12 mouse cellular contexts compared by ENCODE assay signal in genomic region chr1:135542841-135543810, GRCm38 (mm10).
DNase-seq lines count a peak whose midpoint lies in the region; ATAC-seq and TF ChIP-seq lines count a peak whose summit lies in the region.
"Had no signal": no experiment of that assay in that cellular context is flagged by ENCODE, and none has a peak within 500 bp of the region (broad histone marks: within the 10 kb centered on the region; RNA-seq: fewer than 3 reads in every experiment).

No protein-coding gene starts in this region.

- peaks cover 43% of the 10 kb centered on the region for H3K4me1 ChIP-seq in hindbrain, embryonic 15.5 days (replicated peaks)
- H3K4me1 ChIP-seq in hindbrain, embryonic 13.5 days (replicated peaks), result peaks cover 37% of the 10 kb centered on the region
- peaks cover 13% of the 10 kb centered on the region; the same call in 1 of the 2 replicates for H3K4me1 ChIP-seq in neural tube, embryonic 14.5 days (ENCODE audit: control insufficient read depth, insufficient read depth, low read length)
- H3K4me1 ChIP-seq in heart, adult 2 months (ENCODE audit: control insufficient read depth, insufficient read depth, low read length), result peaks cover 15% of the 10 kb centered on the region
- peaks cover 40% of the 10 kb centered on the region for H3K4me1 ChIP-seq in limb, embryonic 12.5 days (replicated peaks)
- H3K4me1 ChIP-seq: liver, embryonic 13.5 days had no signal

- no peaks in the 10 kb centered on the region for H3K27me3 ChIP-seq in hindbrain, embryonic 15.5 days
- H3K27me3 ChIP-seq in hindbrain, embryonic 13.5 days, result no peaks in the 10 kb centered on the region
- H3K27me3 ChIP-seq in neural tube, embryonic 14.5 days (ENCODE audit: control insufficient read depth, insufficient read depth, low read length), result no peaks in the 10 kb centered on the region
- no peaks in the 10 kb centered on the region for H3K27me3 ChIP-seq in heart, adult 2 months (ENCODE audit: control insufficient read depth, insufficient read depth, low read length)
- no peaks in the 10 kb centered on the region for H3K27me3 ChIP-seq in limb, embryonic 12.5 days
- H3K27me3 ChIP-seq: forebrain, embryonic 13.5 days; liver, embryonic 13.5 days; neural tube, embryonic 12.5 days had no signal

- 0 out of 2 replicates have a peak overlapping the region, but pooled peaks have one; percentile 41 for H3K27ac ChIP-seq in hindbrain, embryonic 15.5 days (replicated peaks)
- no peak overlapping the region for H3K27ac ChIP-seq in hindbrain, embryonic 13.5 days
- H3K27ac ChIP-seq in neural tube, embryonic 14.5 days (ENCODE audit: low read depth, low read length), result no peak overlapping the region
- H3K27ac ChIP-seq in heart, adult 2 months, result peak overlapping the region; percentile 56
- no peak overlapping the region for H3K27ac ChIP-seq in limb, embryonic 12.5 days
- H3K27ac ChIP-seq: forebrain, embryonic 13.5 days; liver, embryonic 13.5 days; neural tube, embryonic 12.5 days had no signal

- 43% methylated on average over 12 of the region's 12 CpGs for WGBS in hindbrain, embryonic 15.5 days
- 53% methylated on average over 12 of the region's 12 CpGs for WGBS in hindbrain, embryonic 13.5 days
- 35% methylated on average over 12 of the region's 12 CpGs for WGBS in neural tube, embryonic 14.5 days
- WGBS in heart, adult 2 months, result 47% methylated on average over 12 of the region's 12 CpGs
- WGBS in limb, embryonic 12.5 days, result 36% methylated on average over 12 of the region's 12 CpGs

- no peak overlapping the region for H3K9ac ChIP-seq in hindbrain, embryonic 15.5 days
- no peak overlapping the region for H3K9ac ChIP-seq in hindbrain, embryonic 13.5 days
- 0 out of 2 replicates have a peak overlapping the region, but pooled peaks have one; percentile 2 for H3K9ac ChIP-seq in neural tube, embryonic 14.5 days (replicated peaks; ENCODE audit: low read depth, low read length)
- no peak overlapping the region for H3K9ac ChIP-seq in heart, adult 2 months (ENCODE audit: low read depth, low read length)
- 0 out of 2 replicates have a peak overlapping the region, but pooled peaks have one; percentile 9 for H3K9ac ChIP-seq in limb, embryonic 12.5 days (replicated peaks)
- H3K9ac ChIP-seq: forebrain, embryonic 13.5 days; liver, embryonic 13.5 days; neural tube, embryonic 12.5 days had no signal

- H3K79me2 ChIP-seq in heart, adult 2 months (replicated peaks; ENCODE audit: control insufficient read depth, insufficient read depth, low read length), result no peaks in the 10 kb centered on the region

- DNase-seq in neural tube, embryonic 10.5 days (ENCODE audit: extremely low spot score, low spot score), result no peak
- peak in 1 of 2 experiments; percentile 56 for DNase-seq in heart, adult 2 months
- no peak for DNase-seq in spleen, adult 12 weeks (ENCODE audit: low spot score)
- DNase-seq in frontal cortex, postnatal 10 days (ENCODE audit: low spot score in 2 of 2), result no peak
- DNase-seq: liver, embryonic 13.5 days; thymus, postnatal 14 days had no signal

- no peak overlapping the region for H3K4me3 ChIP-seq in hindbrain, embryonic 15.5 days
- no peak overlapping the region for H3K4me3 ChIP-seq in hindbrain, embryonic 13.5 days
- no peak overlapping the region for H3K4me3 ChIP-seq in neural tube, embryonic 14.5 days (ENCODE audit: low read depth, low read length)
- H3K4me3 ChIP-seq in heart, adult 2 months, result no peak overlapping the region
- no peak overlapping the region for H3K4me3 ChIP-seq in limb, embryonic 12.5 days (replicated peaks)
- H3K4me3 ChIP-seq: forebrain, embryonic 13.5 days; liver, embryonic 13.5 days; neural tube, embryonic 12.5 days had no signal

- no peak for TF ChIP-seq EP300 in heart, adult 2 months (IDR thresholded peaks at IDR 0.05; ENCODE audit: insufficient read depth, low read depth, low read length)

- no peak for ATAC-seq in hindbrain, embryonic 15.5 days (ENCODE audit: low FRiP score, low read depth)
- ATAC-seq in hindbrain, embryonic 13.5 days (ENCODE audit: low FRiP score), result no peak
- no peak for ATAC-seq in neural tube, embryonic 14.5 days (ENCODE audit: low read depth)
- ATAC-seq in limb, embryonic 12.5 days (ENCODE audit: insufficient number of reproducible peaks, insufficient read depth, low FRiP score, low TSS enrichment, low read depth), result no peak
- ATAC-seq: forebrain, embryonic 13.5 days had no signal

- H3K36me3 ChIP-seq in hindbrain, embryonic 15.5 days, result no peaks in the 10 kb centered on the region
- H3K36me3 ChIP-seq in hindbrain, embryonic 13.5 days, result no peaks in the 10 kb centered on the region
- H3K36me3 ChIP-seq in neural tube, embryonic 14.5 days (ENCODE audit: control insufficient read depth, insufficient read depth, low read length), result no peaks in the 10 kb centered on the region
- H3K36me3 ChIP-seq in heart, adult 2 months (ENCODE audit: control insufficient read depth, insufficient read depth, low read length), result no peaks in the 10 kb centered on the region
- no peaks in the 10 kb centered on the region for H3K36me3 ChIP-seq in limb, embryonic 12.5 days
- H3K36me3 ChIP-seq: liver, embryonic 13.5 days; neural tube, embryonic 12.5 days had no signal

- no peaks in the 10 kb centered on the region for H3K9me3 ChIP-seq in hindbrain, embryonic 15.5 days
- H3K9me3 ChIP-seq in hindbrain, embryonic 13.5 days, result no peaks in the 10 kb centered on the region
- no peaks in the 10 kb centered on the region for H3K9me3 ChIP-seq in neural tube, embryonic 14.5 days (ENCODE audit: control insufficient read depth, low read length)
- no peaks in the 10 kb centered on the region for H3K9me3 ChIP-seq in limb, embryonic 12.5 days
- H3K9me3 ChIP-seq: forebrain, embryonic 13.5 days; liver, embryonic 13.5 days; neural tube, embryonic 12.5 days had no signal

- intact Hi-C loops in heart, adult 2 months (cut with DNase I), result no loop called here

- no peak overlapping the region for H3K4me2 ChIP-seq in hindbrain, embryonic 15.5 days
- no peak overlapping the region for H3K4me2 ChIP-seq in hindbrain, embryonic 13.5 days
- H3K4me2 ChIP-seq in neural tube, embryonic 14.5 days (ENCODE audit: low read depth, low read length), result no peak overlapping the region
- H3K4me2 ChIP-seq in limb, embryonic 12.5 days, result no peak overlapping the region
- H3K4me2 ChIP-seq: forebrain, embryonic 13.5 days; liver, embryonic 13.5 days; neural tube, embryonic 12.5 days had no signal

- TF ChIP-seq CTCF in heart, adult 2 months (IDR thresholded peaks at IDR 0.05), result no peak

- TF ChIP-seq POLR2A in heart, adult 2 months (IDR thresholded peaks at IDR 0.05; ENCODE audit: insufficient read depth, low read depth, low read length), result no peak

Comparison
In these comparisons a context has a peak if more than half of its experiments do, and no peak if none do; other contexts are left out.
1. H3K27ac ChIP-seq: peak in hindbrain, embryonic 15.5 days (single experiment) and heart, adult 2 months (single experiment); none in hindbrain, embryonic 13.5 days (single experiment), neural tube, embryonic 14.5 days (single experiment) and limb, embryonic 12.5 days (single experiment).
2. H3K9ac ChIP-seq: peak in neural tube, embryonic 14.5 days (single experiment) and limb, embryonic 12.5 days (single experiment); none in hindbrain, embryonic 15.5 days (single experiment), hindbrain, embryonic 13.5 days (single experiment) and heart, adult 2 months (single experiment).